Mouse (Mus musculus) hindbrain, embryonic 11.5 days (tissue): Measurements from ENCODE around the gene Pla2g4a. TPM values are rescaled to one million over a fixed set of nuclear protein-coding genes. Genes with fewer than 3 reads are reported as not detected.

Source experiments
- ATAC-seq: fragments of 200-750 bp; cut with Nextera tagmentation; 2 replicates; pipeline ENCODE4 v1.8.0; 2017; ENCODE audit warnings: mild to moderate bottlenecking, moderate TSS enrichment, moderate library complexity; ENCODE audit not compliant: low FRiP score
- DNase-seq: peaks from one replicate; pipeline ENCODE4 v3.0.0-alpha.2; 2015; ENCODE audit warnings: low spot score
- H3K27ac ChIP-seq: fragments of 300-500 bp; sonication (generic); 2 replicates; pipeline ENCODE4 v1.5.1; 2014; ENCODE audit warnings: mild to moderate bottlenecking, low read depth, low read length
- H3K27me3 ChIP-seq: fragments of 300-500 bp; sonication (generic); 2 replicates; pipeline ENCODE4 v1.6.1; 2014; ENCODE audit warnings: mild to moderate bottlenecking, low read length, moderate library complexity, mixed read lengths; ENCODE audit not compliant: control insufficient read depth, insufficient read depth
- H3K36me3 ChIP-seq: fragments of 300-500 bp; sonication (generic); 2 replicates; pipeline ENCODE4 v1.6.1; 2014; ENCODE audit warnings: mild to moderate bottlenecking, low read length, moderate library complexity, mixed read lengths; ENCODE audit not compliant: control insufficient read depth, insufficient read depth
- H3K4me1 ChIP-seq: fragments of 300-500 bp; sonication (generic); replicated peaks from 2 replicates; pipeline ENCODE4 v1.6.1; 2014; ENCODE audit warnings: low read length, mixed read lengths; ENCODE audit not compliant: control insufficient read depth, insufficient read depth
- H3K4me2 ChIP-seq: fragments of 300-500 bp; sonication (generic); replicated peaks from 2 replicates; pipeline ENCODE4 v1.6.1; 2014; ENCODE audit warnings: mild to moderate bottlenecking, low read depth, low read length
- H3K4me3 ChIP-seq: fragments of 300-500 bp; sonication (generic); 2 replicates; pipeline ENCODE4 v1.5.1; 2014; ENCODE audit warnings: low read depth, low read length
- H3K9ac ChIP-seq: fragments of 300-500 bp; sonication (generic); 2 replicates; pipeline ENCODE4 v1.6.1; 2014; ENCODE audit warnings: low read depth, low read length
- H3K9me3 ChIP-seq: fragments of 300-500 bp; sonication (generic); 2 replicates; pipeline ENCODE4 v1.6.1; 2016; ENCODE audit warnings: low read length; ENCODE audit not compliant: control insufficient read depth
- WGBS: fragments of 180-500 bp; shearing (Covaris S2); extraction: QIAGEN DNeasy Blood & Tissue Kit; methylation state at CpG from one replicate; pipeline ENCODE4 v1.1.7; 2014; 5-methylcytosine and 5-hydroxymethylcytosine counted together
- polyA plus RNA-seq: library from polyadenylated mRNA; unstranded; fragments of >200 nt; fragmentation: Nextera tagmentation; extraction: Ambion mirVana; gene quantifications from 2 replicates; pipeline ENCODE4 v1.2.1, GENCODE M21; 2014

Pla2g4a gene
- polyA plus RNA-seq, 1 experiment from 2014 or later, result 5.3 TPM

DNA sequence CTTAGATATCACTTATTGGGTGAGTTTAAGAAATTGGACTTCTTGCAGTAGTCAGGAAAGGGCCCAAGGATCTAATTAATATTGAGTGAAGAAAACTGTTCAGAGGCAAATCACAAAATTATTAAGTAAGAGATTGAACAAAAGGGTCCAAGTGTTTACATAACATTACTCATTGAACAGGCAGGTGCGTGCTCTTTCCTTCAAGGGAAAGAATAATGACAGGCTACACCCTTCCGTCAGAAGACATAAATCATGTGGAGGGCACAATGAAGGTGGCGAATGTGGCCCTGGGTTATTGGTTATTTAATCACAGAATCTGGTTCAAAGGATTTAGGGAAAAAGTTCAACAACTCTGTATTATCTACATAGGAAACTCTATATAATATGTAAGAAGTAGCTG is 82.9 kb downstream of the Pla2g4a start:
- no peaks in the 10 kb centered on the region for H3K36me3 ChIP-seq
- DNase-seq (no peak), ATAC-seq (no peak)
- no peak overlapping the region for H3K4me3 ChIP-seq
- no peak overlapping the region for H3K4me2 ChIP-seq
- H3K27me3 ChIP-seq, result no peaks in the 10 kb centered on the region
- no peaks in the 10 kb centered on the region for H3K4me1 ChIP-seq
- H3K9ac ChIP-seq, result no peak overlapping the region
- H3K27ac ChIP-seq, result no peak overlapping the region
- WGBS, result 82% methylated on average over 3 of the region's 3 CpGs
- H3K9me3 ChIP-seq, result no peaks in the 10 kb centered on the region

DNA sequence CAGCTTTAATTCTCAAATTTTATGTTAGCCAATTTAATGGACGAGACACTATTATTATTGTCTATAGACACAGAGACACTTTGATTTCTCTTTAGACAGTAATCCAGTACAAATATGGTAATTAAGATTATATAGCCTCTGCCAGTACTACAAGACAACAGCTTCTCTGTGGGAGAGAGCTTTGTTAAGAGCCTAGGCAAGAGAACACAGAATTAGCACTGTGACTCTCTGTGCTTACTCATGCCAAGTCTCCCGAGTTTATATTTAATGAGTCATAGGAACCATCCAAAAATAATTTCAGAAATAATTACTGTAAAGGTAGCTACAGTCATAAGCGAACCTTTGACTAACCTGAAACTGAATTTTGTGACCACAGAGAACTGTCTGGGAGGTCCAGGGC is 84.6 kb downstream of the Pla2g4a start:
- Histone ChIP-seq H3K27me3 (no peaks in the 10 kb centered on the region), H3K9ac (no peak overlapping the region), H3K4me2 (no peak overlapping the region), H3K4me1 (no peaks in the 10 kb centered on the region), H3K36me3 (no peaks in the 10 kb centered on the region), H3K9me3 (no peaks in the 10 kb centered on the region), H3K27ac (no peak overlapping the region), H3K4me3 (no peak overlapping the region)
- DNase-seq (no peak), ATAC-seq (no peak)
- 85% methylated on average over 3 of the region's 3 CpGs for WGBS

DNA sequence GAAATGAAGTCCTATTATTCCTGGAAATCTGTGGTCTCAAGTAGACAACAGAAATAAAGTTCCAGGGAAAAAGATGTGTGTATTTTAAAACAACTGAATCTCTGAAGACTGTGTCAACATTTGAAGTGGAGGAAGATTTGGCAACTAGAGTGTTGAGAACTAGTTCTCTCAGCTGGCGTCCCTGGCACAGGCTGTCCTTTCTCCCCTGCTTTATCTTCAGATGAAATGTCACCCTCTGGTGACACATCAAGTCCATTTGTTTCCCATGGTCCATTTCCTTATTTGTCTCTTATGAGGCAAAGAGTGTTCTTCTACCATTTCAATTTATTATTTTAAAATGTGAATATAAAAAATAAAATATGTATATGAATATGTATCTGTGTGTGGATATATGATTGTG is 89.5 kb downstream of the Pla2g4a start:
- Histone ChIP-seq H3K9me3 (no peaks in the 10 kb centered on the region), H3K27me3 (no peaks in the 10 kb centered on the region), H3K4me1 (no peaks in the 10 kb centered on the region), H3K4me2 (no peak overlapping the region), H3K9ac (no peak overlapping the region), H3K36me3 (no peaks in the 10 kb centered on the region), H3K4me3 (no peak overlapping the region), H3K27ac (no peak overlapping the region)
- ATAC-seq, result no peak
- 85% methylated on average over 1 of the region's 1 CpGs for WGBS
- no peak for DNase-seq

DNA sequence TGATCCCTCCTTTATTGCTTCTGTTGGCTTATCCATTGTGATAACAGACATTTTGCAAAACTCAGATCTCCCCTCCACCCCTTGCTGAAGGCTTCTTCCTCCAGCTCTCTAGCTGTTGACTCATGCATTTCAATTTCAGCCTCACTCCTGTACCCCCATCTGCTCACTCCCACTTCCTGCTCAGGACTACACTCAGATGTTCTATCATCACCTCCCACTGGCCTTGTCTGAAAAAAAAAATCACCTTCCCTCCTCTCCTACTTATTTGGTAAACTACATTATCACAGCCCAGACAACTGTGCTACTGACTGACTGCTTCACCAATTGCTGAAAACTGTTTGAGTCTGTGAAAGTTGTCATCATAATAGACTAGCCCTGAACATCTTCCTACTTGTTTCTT is 93.8 kb downstream of the Pla2g4a start:
- Histone ChIP-seq H3K36me3 (no peaks in the 10 kb centered on the region), H3K27ac (no peak overlapping the region), H3K9ac (no peak overlapping the region), H3K4me3 (no peak overlapping the region), H3K9me3 (no peaks in the 10 kb centered on the region), H3K4me1 (no peaks in the 10 kb centered on the region), H3K4me2 (no peak overlapping the region), H3K27me3 (no peaks in the 10 kb centered on the region)
- ATAC-seq, result no peak
- no peak for DNase-seq

DNA sequence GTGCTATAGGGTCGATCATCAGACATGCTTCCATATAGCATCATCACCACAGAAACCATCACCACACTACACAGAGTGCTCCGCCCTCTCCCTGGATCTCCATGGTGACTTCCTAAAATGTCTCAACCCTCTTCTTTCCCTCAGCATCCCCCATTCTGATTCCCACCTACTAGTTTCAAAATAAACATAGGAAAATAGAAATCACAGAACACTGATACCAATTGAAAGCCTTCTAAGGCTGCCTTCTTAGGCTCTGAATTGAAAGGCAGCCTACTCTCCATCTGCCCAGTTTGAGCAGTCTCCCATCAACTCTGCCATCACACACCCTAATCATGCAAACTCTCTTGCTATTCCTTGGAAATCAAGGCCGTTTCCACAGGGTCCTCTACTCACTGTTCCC is 94.9 kb downstream of the Pla2g4a start:
- 86% methylated on average over 3 of the region's 3 CpGs for WGBS
- Histone ChIP-seq H3K4me1 (no peaks in the 10 kb centered on the region), H3K27me3 (no peaks in the 10 kb centered on the region), H3K4me2 (no peak overlapping the region), H3K36me3 (no peaks in the 10 kb centered on the region), H3K4me3 (no peak overlapping the region), H3K9me3 (no peaks in the 10 kb centered on the region), H3K27ac (no peak overlapping the region), H3K9ac (no peak overlapping the region)
- no peak for ATAC-seq
- no peak for DNase-seq

DNA sequence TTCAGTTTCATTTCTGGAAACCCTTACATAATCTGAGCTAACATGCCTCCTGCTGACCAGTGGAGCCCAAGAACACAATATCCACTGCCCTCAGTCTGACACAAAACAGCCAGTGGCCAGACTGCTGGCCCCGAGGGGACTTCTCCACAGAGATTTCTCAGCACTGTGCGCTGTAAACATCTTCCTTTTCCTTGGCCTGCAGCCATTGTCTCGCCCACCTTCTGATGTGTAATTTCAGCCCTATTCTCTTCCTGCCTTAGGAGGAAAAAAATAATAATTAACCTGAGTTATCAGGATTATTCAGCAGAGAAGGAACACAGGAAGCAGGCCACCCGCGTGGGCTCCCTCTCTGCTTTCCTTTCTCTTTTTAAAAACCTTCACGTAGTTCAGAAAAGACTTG is 98.3 kb downstream of the Pla2g4a start:
- no peaks in the 10 kb centered on the region for H3K36me3 ChIP-seq
- WGBS, result 59% methylated on average over 6 of the region's 6 CpGs

DNA sequence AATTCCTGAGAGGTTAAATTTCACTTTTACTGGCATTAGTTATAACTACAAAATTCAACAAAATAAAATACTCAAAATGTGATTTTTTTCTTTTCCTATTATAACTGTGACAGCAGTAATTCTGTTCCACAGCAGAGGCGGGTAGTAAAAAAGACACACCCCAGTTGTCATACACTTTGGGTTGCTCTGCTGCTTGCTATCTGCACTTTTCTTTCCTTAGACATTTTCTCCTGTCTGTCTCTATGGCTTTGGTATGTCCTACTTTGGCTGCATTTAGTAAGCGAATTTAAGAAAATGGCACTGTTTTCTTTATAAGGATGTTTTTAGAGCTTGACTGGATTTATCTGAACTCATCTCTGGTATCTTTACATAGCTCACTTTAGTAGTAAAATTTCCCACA is 98.9 kb downstream of the Pla2g4a start:
- no peak overlapping the region for H3K27ac ChIP-seq

More for the DNA sequence above, 98.3 kb downstream of the Pla2g4a start:
- Histone ChIP-seq H3K9ac (no peak overlapping the region), H3K9me3 (no peaks in the 10 kb centered on the region), H3K27ac (no peak overlapping the region), H3K4me3 (no peak overlapping the region), H3K27me3 (no peaks in the 10 kb centered on the region), H3K4me1 (no peaks in the 10 kb centered on the region), H3K4me2 (no peak overlapping the region)
- no peak for DNase-seq
- ATAC-seq, result no peak

DNA sequence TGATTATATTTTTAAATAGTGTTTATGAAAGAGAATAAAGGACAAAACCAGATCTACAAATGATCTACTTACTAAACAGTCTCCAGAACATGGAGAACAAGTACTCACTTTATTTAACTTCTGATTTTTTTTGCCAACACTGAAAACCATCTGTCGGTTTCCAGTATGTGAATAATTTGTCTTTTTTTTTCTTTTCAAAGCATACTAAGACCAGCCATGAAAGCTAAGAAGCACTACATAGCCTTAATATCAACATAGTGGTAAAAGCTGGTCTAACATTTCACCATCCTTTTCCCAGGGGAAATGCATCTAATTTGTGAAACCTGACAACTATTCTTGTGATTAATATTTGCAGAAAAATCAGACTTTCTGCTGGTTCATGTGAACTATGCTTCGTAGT is 99.5 kb downstream of the Pla2g4a start:
- H3K27ac ChIP-seq, result no peak overlapping the region
- no peak overlapping the region for H3K4me2 ChIP-seq
- no peaks in the 10 kb centered on the region for H3K36me3 ChIP-seq
- no peak overlapping the region for H3K9ac ChIP-seq
- DNase-seq, result no peak
- no peaks in the 10 kb centered on the region for H3K4me1 ChIP-seq
- no peaks in the 10 kb centered on the region for H3K27me3 ChIP-seq
- H3K4me3 ChIP-seq, result no peak overlapping the region
- no peaks in the 10 kb centered on the region for H3K9me3 ChIP-seq
- ATAC-seq, result no peak
- WGBS, result 85% methylated on average over 2 of the region's 2 CpGs

More for the DNA sequence above, 98.9 kb downstream of the Pla2g4a start:
- ATAC-seq, result no peak
- H3K4me2 ChIP-seq, result no peak overlapping the region
- no peak for DNase-seq
- WGBS, result 88% methylated on average over 2 of the region's 2 CpGs
- H3K27me3 ChIP-seq, result no peaks in the 10 kb centered on the region
- no peak overlapping the region for H3K4me3 ChIP-seq
- H3K4me1 ChIP-seq, result no peaks in the 10 kb centered on the region
- H3K36me3 ChIP-seq, result no peaks in the 10 kb centered on the region
- no peaks in the 10 kb centered on the region for H3K9me3 ChIP-seq
- no peak overlapping the region for H3K9ac ChIP-seq

DNA sequence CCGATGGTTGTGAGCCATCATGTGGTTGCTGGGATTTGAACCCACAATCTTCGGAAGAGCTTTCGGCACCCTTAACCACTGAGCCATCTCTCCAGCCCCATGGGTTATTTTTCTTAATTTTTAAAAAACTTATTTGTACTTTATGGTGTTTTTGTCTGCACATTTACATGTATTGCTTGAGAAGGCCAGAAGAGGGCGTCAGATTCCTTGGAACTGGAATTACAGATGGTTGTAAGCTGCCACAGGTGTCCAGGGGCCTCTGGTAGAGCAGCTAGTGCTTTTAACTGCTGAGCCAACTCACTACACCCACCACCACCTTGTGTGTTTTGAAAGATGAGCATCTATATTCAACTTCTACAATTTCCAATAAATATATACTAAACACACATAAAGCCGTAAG is 102.4 kb downstream of the Pla2g4a start:
- H3K4me2 ChIP-seq, result no peak overlapping the region
- no peak overlapping the region for H3K4me3 ChIP-seq
- no peaks in the 10 kb centered on the region for H3K9me3 ChIP-seq
- H3K27ac ChIP-seq, result no peak overlapping the region
- no peak for DNase-seq
- no peak for ATAC-seq
- H3K36me3 ChIP-seq, result no peaks in the 10 kb centered on the region
- H3K9ac ChIP-seq, result no peak overlapping the region
- 75% methylated on average over 5 of the region's 5 CpGs for WGBS
- no peaks in the 10 kb centered on the region for H3K4me1 ChIP-seq
- no peaks in the 10 kb centered on the region for H3K27me3 ChIP-seq
